Mouse (Mus musculus) frontal cortex, adult 2 months (tissue): ENCODE measurements at regions not wholly inside any gene's neighbourhood (a gene's known extent, or its start where the extent isn't known, plus 50 kb on each side); places are given as distances from the start of the nearest gene placed in this dataset.
"Not testable (repeated sequence)": the region's sequence is repeated elsewhere in the genome, so short reads cannot be mapped to it uniquely, and the experiment has no call there.

ENCODE experiments used
- DNase-seq, 2 experiments: peaks; one replicate each; pipeline ENCODE4 v3.0.0; 2022; ENCODE audit warnings: low spot score in 1 of 2; ENCODE audit errors: extremely low spot score in 1 of 2

GRCm38 (mm10) chr13:104549016-104549415 is 243.3 kb upstream of the Srek1ip1 start:
- no peak for DNase-seq

GRCm38 (mm10) chr13:104553329-104553728 is 239.0 kb upstream of the Srek1ip1 start:
- no peak for DNase-seq

GRCm38 (mm10) chr13:104556609-104557008 is 235.7 kb upstream of the Srek1ip1 start:
- not testable (repeated sequence) for DNase-seq

- DNase-seq: no peak
Observed at GRCm38 (mm10) chr13:104559876-104560275, 232.4 kb upstream of the Srek1ip1 start.

- peak in 1 of 2 experiments; percentile 9 for DNase-seq
Observed at GRCm38 (mm10) chr13:104560500-104561114, 231.7 kb upstream of the Srek1ip1 start.

GRCm38 (mm10) chr13:104562536-104562935 is 229.7 kb upstream of the Srek1ip1 start:
- no peak for DNase-seq

- DNase-seq: no peak
Observed at GRCm38 (mm10) chr13:104563019-104563418, 229.3 kb upstream of the Srek1ip1 start.

GRCm38 (mm10) chr13:104563889-104564288 is 228.4 kb upstream of the Srek1ip1 start:
- DNase-seq: no peak

- DNase-seq: no peak
Observed at GRCm38 (mm10) chr13:104569765-104570164, 222.5 kb upstream of the Srek1ip1 start.

GRCm38 (mm10) chr13:104572236-104572635 is 220.0 kb upstream of the Srek1ip1 start:
- DNase-seq: no peak

GRCm38 (mm10) chr13:104574396-104574795 is 217.9 kb upstream of the Srek1ip1 start:
- DNase-seq: no peak

- no peak for DNase-seq
Observed at GRCm38 (mm10) chr13:104576188-104576789, 216.0 kb upstream of the Srek1ip1 start.

- DNase-seq: no peak
Observed at GRCm38 (mm10) chr13:104577856-104578255, 214.4 kb upstream of the Srek1ip1 start.

- peak; percentile 14 to 43 for DNase-seq
Observed at GRCm38 (mm10) chr13:104580686-104581350, 211.5 kb upstream of the Srek1ip1 start.
